15 mouse cellular contexts compared by ENCODE assay signal in genomic region chr5:113862418-113862817, GRCm38 (mm10). TPM values are rescaled to one million over a fixed set of nuclear protein-coding genes. Genes with fewer than 3 reads are reported as not detected.
DNase-seq lines count a peak whose midpoint lies in the region; ATAC-seq lines count a peak whose summit lies in the region.
"Had no signal": no experiment of that assay in that cellular context is flagged by ENCODE, and none has a peak within 500 bp of the region (broad histone marks: within the 10 kb centered on the region; RNA-seq: fewer than 3 reads in every experiment).

No protein-coding gene starts in this region.

- H3K4me3 ChIP-seq in neural tube, embryonic 13.5 days, result no peak overlapping the region
- no peak overlapping the region for H3K4me3 ChIP-seq in hindbrain, embryonic 12.5 days
- no peak overlapping the region for H3K4me3 ChIP-seq in neural tube, embryonic 15.5 days (replicated peaks)
- H3K4me3 ChIP-seq: stomach, embryonic 15.5 days had no signal

- H3K36me3 ChIP-seq in neural tube, embryonic 13.5 days, result peaks cover 33% of the 10 kb centered on the region
- H3K36me3 ChIP-seq in hindbrain, embryonic 12.5 days, result peaks cover 43% of the 10 kb centered on the region
- H3K36me3 ChIP-seq in neural tube, embryonic 15.5 days, result peaks cover 25% of the 10 kb centered on the region

- 77% methylated on average over 4 of the region's 4 CpGs for WGBS in neural tube, embryonic 13.5 days
- WGBS in hindbrain, embryonic 12.5 days, result 85% methylated on average over 4 of the region's 4 CpGs
- WGBS in neural tube, embryonic 15.5 days, result 67% methylated on average over 4 of the region's 4 CpGs

- H3K4me2 ChIP-seq in neural tube, embryonic 13.5 days, result no peak overlapping the region
- no peak overlapping the region for H3K4me2 ChIP-seq in hindbrain, embryonic 12.5 days (replicated peaks)
- no peak overlapping the region for H3K4me2 ChIP-seq in neural tube, embryonic 15.5 days
- H3K4me2 ChIP-seq: stomach, embryonic 15.5 days had no signal

- peak overlapping the region; percentile 70 for H3K27ac ChIP-seq in neural tube, embryonic 13.5 days (replicated peaks)
- H3K27ac ChIP-seq in hindbrain, embryonic 12.5 days, result 0 out of 2 replicates have a peak overlapping the region, but pooled peaks have one; percentile 23
- peak overlapping the region; percentile 7; the same call in 1 of the 2 replicates for H3K27ac ChIP-seq in neural tube, embryonic 15.5 days (replicated peaks)
- H3K27ac ChIP-seq: stomach, embryonic 15.5 days had no signal

- no peaks in the 10 kb centered on the region for H3K9me3 ChIP-seq in neural tube, embryonic 13.5 days
- H3K9me3 ChIP-seq in hindbrain, embryonic 12.5 days (replicated peaks), result no peaks in the 10 kb centered on the region
- H3K9me3 ChIP-seq in neural tube, embryonic 15.5 days (replicated peaks), result no peaks in the 10 kb centered on the region
- H3K9me3 ChIP-seq: stomach, embryonic 15.5 days had no signal

- H3K4me1 ChIP-seq in neural tube, embryonic 13.5 days (replicated peaks), result peaks cover 53% of the 10 kb centered on the region
- peaks cover 39% of the 10 kb centered on the region for H3K4me1 ChIP-seq in hindbrain, embryonic 12.5 days
- peaks cover 30% of the 10 kb centered on the region for H3K4me1 ChIP-seq in neural tube, embryonic 15.5 days

- H3K9ac ChIP-seq in neural tube, embryonic 13.5 days, result no peak overlapping the region
- no peak overlapping the region for H3K9ac ChIP-seq in hindbrain, embryonic 12.5 days
- H3K9ac ChIP-seq in neural tube, embryonic 15.5 days (replicated peaks), result no peak overlapping the region
- H3K9ac ChIP-seq: stomach, embryonic 15.5 days had no signal

- DNase-seq in neural tube, embryonic 10.5 days (ENCODE audit: extremely low spot score, low spot score), result no peak
- peak; percentile 80 for DNase-seq in cerebellum, adult 9-11 months
- DNase-seq in urinary bladder, postnatal 14 days (ENCODE audit: low spot score), result no peak
- DNase-seq in frontal cortex, postnatal 10 days (ENCODE audit: low spot score in 2 of 2), result no peak
- DNase-seq: adrenal gland, adult 2 months; kidney, postnatal 10 days; layer of hippocampus, postnatal 36 days; lung, adult 18-20 months; right cerebral cortex, postnatal 14 days had no signal

- ATAC-seq in neural tube, embryonic 13.5 days (ENCODE audit: low read depth), result no peak
- no peak for ATAC-seq in hindbrain, embryonic 12.5 days (ENCODE audit: low FRiP score)
- no peak for ATAC-seq in neural tube, embryonic 15.5 days (ENCODE audit: low FRiP score)
- ATAC-seq: Patski had no signal

- no peaks in the 10 kb centered on the region for H3K27me3 ChIP-seq in neural tube, embryonic 13.5 days
- no peaks in the 10 kb centered on the region for H3K27me3 ChIP-seq in hindbrain, embryonic 12.5 days
- H3K27me3 ChIP-seq in neural tube, embryonic 15.5 days (replicated peaks), result no peaks in the 10 kb centered on the region
- H3K27me3 ChIP-seq: CH12.LX; Patski; stomach, embryonic 15.5 days had no signal

RNA-seq across cellular contexts. Expression of gene Selplg, which starts 30.0 kb away (rescaled TPM):
- polyA plus RNA-seq in neural tube, embryonic 13.5 days (2015; fragmentation: Nextera tagmentation; extraction: Ambion mirVana), result 1.9 and 2.5 TPM in 2 replicates
- polyA plus RNA-seq in hindbrain, embryonic 12.5 days (2016; fragmentation: Nextera tagmentation; extraction: Ambion mirVana), result 1.3 and 2.3 TPM in 2 replicates
- polyA plus RNA-seq in neural tube, embryonic 15.5 days (2015; fragmentation: Nextera tagmentation; extraction: Ambion mirVana), result 2.3 and 27.7 TPM in 2 replicates

RNA-seq across cellular contexts. Expression of gene Coro1c, which starts 46.1 kb away (rescaled TPM):
- 183 and 200 TPM in 2 replicates for polyA plus RNA-seq in neural tube, embryonic 13.5 days (2015; fragmentation: Nextera tagmentation; extraction: Ambion mirVana)
- 226 and 233 TPM in 2 replicates for polyA plus RNA-seq in hindbrain, embryonic 12.5 days (2016; fragmentation: Nextera tagmentation; extraction: Ambion mirVana)
- 160 and 162 TPM in 2 replicates for polyA plus RNA-seq in neural tube, embryonic 15.5 days (2015; fragmentation: Nextera tagmentation; extraction: Ambion mirVana)

Comparison
In these comparisons a context has a peak if more than half of its experiments do, and no peak if none do; other contexts are left out.
1. H3K27ac ChIP-seq: peak in every context shown above with its lines; median percentile 70 in neural tube, embryonic 13.5 days; 23 in hindbrain, embryonic 12.5 days; 7 in neural tube, embryonic 15.5 days.